Mouse (Mus musculus) embryonic facial prominence, embryonic 14.5 days (tissue): ENCODE results near the gene Klk6. TPM values are rescaled to one million over a fixed set of nuclear protein-coding genes. Genes with fewer than 3 reads are reported as not detected.

Source experiments
- ATAC-seq: fragments of 200-750 bp; cut with Nextera tagmentation; 2 replicates; pipeline ENCODE4 v1.8.0; 2017; ENCODE audit warnings: low read depth, moderate number of reproducible peaks, moderate TSS enrichment
- DNase-seq: peaks from one replicate; pipeline ENCODE4 v3.0.0-alpha.2; 2015; ENCODE audit warnings: low spot score
- H3K27ac ChIP-seq: fragments of 300-500 bp; sonication (generic); replicated peaks from 2 replicates; pipeline ENCODE4 v1.5.1; 2014; ENCODE audit warnings: low read depth, mild to moderate bottlenecking, low read length, moderate library complexity
- H3K27me3 ChIP-seq: fragments of 300-500 bp; sonication (generic); replicated peaks from 2 replicates; pipeline ENCODE4 v1.6.1; 2014; ENCODE audit warnings: low read length; ENCODE audit not compliant: control insufficient read depth, insufficient read depth
- H3K36me3 ChIP-seq: fragments of 300-500 bp; sonication (generic); 2 replicates; pipeline ENCODE4 v1.6.1; 2014; ENCODE audit warnings: low read length, mixed read lengths; ENCODE audit not compliant: control insufficient read depth, insufficient read depth
- H3K4me1 ChIP-seq: fragments of 300-500 bp; sonication (generic); 2 replicates; pipeline ENCODE4 v1.6.1; 2014; ENCODE audit warnings: antibody characterized with exemption, low read length; ENCODE audit not compliant: control insufficient read depth, insufficient read depth
- H3K4me2 ChIP-seq: fragments of 300-500 bp; sonication (generic); 2 replicates; pipeline ENCODE4 v1.6.1; 2014; ENCODE audit warnings: low read depth, mild to moderate bottlenecking, low read length, moderate library complexity, mixed read lengths
- H3K4me3 ChIP-seq: fragments of 300-500 bp; sonication (generic); 2 replicates; pipeline ENCODE4 v1.5.1; 2014; ENCODE audit warnings: low read depth, mild to moderate bottlenecking, low read length
- H3K9ac ChIP-seq: fragments of 300-500 bp; sonication (generic); 2 replicates; pipeline ENCODE4 v1.6.1; 2014; ENCODE audit warnings: low read depth, mild to moderate bottlenecking, low read length, moderate library complexity, mixed read lengths
- H3K9me3 ChIP-seq: fragments of 300-500 bp; sonication (generic); 2 replicates; pipeline ENCODE4 v1.6.1; 2016; ENCODE audit warnings: low read length; ENCODE audit not compliant: control insufficient read depth
- WGBS: fragments of 180-500 bp; shearing (Covaris S2); extraction: QIAGEN DNeasy Blood & Tissue Kit; methylation state at CpG from one replicate; pipeline ENCODE4 v1.1.7; 2014; 5-methylcytosine and 5-hydroxymethylcytosine counted together
- polyA plus RNA-seq: library from polyadenylated mRNA; unstranded; fragments of >200 nt; fragmentation: Nextera tagmentation; extraction: Ambion mirVana; gene quantifications from 2 replicates; pipeline ENCODE4 v1.2.1, GENCODE M21; 2014

Klk6 gene
- polyA plus RNA-seq, 1 experiment from 2014 or later, result 0.42 TPM

- no peaks in the 10 kb centered on the region for H3K36me3 ChIP-seq
- H3K4me1 ChIP-seq, result no peaks in the 10 kb centered on the region
- no peaks in the 10 kb centered on the region for H3K27me3 ChIP-seq
- no peak overlapping the region for H3K9ac ChIP-seq
- H3K4me3 ChIP-seq, result no peak overlapping the region
- no peak overlapping the region for H3K4me2 ChIP-seq
- H3K27ac ChIP-seq, result no peak overlapping the region
- no peak for ATAC-seq
- 55% methylated on average over 3 of the region's 3 CpGs for WGBS
- DNase-seq, result no peak
- H3K9me3 ChIP-seq, result no peaks in the 10 kb centered on the region
Measured at GRCm38 (mm10) chr7:43873674-43874073, 49.4 kb downstream of the Klk6 start.

GRCm38 (mm10) chr7:43874868-43875375 lies 50.6 kb downstream of the Klk6 start:
- ATAC-seq, result no peak
- Histone ChIP-seq H3K9ac (no peak overlapping the region), H3K4me2 (no peak overlapping the region), H3K4me1 (no peaks in the 10 kb centered on the region), H3K4me3 (no peak overlapping the region), H3K9me3 (no peaks in the 10 kb centered on the region), H3K27me3 (no peaks in the 10 kb centered on the region), H3K27ac (no peak overlapping the region), H3K36me3 (no peaks in the 10 kb centered on the region)
- 72% methylated on average over 6 of the region's 6 CpGs for WGBS
- no peak for DNase-seq

GRCm38 (mm10) chr7:43876444-43876843 lies 52.1 kb downstream of the Klk6 start:
- Histone ChIP-seq H3K4me2 (no peak overlapping the region), H3K4me1 (no peaks in the 10 kb centered on the region), H3K9me3 (no peaks in the 10 kb centered on the region), H3K27me3 (no peaks in the 10 kb centered on the region), H3K27ac (0 out of 2 replicates have a peak overlapping the region, but pooled peaks have one; percentile 21), H3K9ac (no peak overlapping the region), H3K4me3 (no peak overlapping the region), H3K36me3 (no peaks in the 10 kb centered on the region)
- DNase-seq (peak; percentile 83), ATAC-seq (peak; percentile 75; the same call in 1 of the 2 replicates)
- 60% methylated on average over 4 of the region's 4 CpGs for WGBS

GRCm38 (mm10) chr7:43878281-43878680 lies 54.0 kb downstream of the Klk6 start:
- Histone ChIP-seq H3K27me3 (no peaks in the 10 kb centered on the region), H3K4me3 (no peak overlapping the region), H3K9me3 (no peaks in the 10 kb centered on the region), H3K27ac (no peak overlapping the region), H3K36me3 (no peaks in the 10 kb centered on the region), H3K4me1 (no peaks in the 10 kb centered on the region), H3K4me2 (no peak overlapping the region), H3K9ac (no peak overlapping the region)
- no peak for DNase-seq
- 48% methylated on average over 1 of the region's 1 CpGs for WGBS
- ATAC-seq, result no peak

GRCm38 (mm10) chr7:43880912-43881311 lies 56.6 kb downstream of the Klk6 start, which contains the start of gene Klk4:
Gene Klk4, plus strand, starts transcription at chr7:43881160.
- Histone ChIP-seq H3K27ac (no peak within 1 kb of the TSS), H3K27me3 (no peaks in the 10 kb centered on the region), H3K4me3 (no peak within 1 kb of the TSS), H3K36me3 (no peaks in the 10 kb centered on the region), H3K4me1 (no peaks in the 10 kb centered on the region), H3K9me3 (no peaks in the 10 kb centered on the region), H3K9ac (no peak within 1 kb of the TSS), H3K4me2 (no peak within 1 kb of the TSS)
- ATAC-seq, result peak; percentile 59; the same call in 1 of the 2 replicates
- DNase-seq, result peak; percentile 41
- 5% methylated on average over 2 of the region's 3 CpGs for WGBS

Other genes with a start within 250 kb of the Klk6 start
- 13.0 and 14.4 TPM in 2 replicates for gene Zfp719, start 244.9 kb upstream of the Klk6 start, polyA plus RNA-seq
- gene Zfp819, start 217.3 kb upstream of the Klk6 start, polyA plus RNA-seq, result 0.39 and 0.47 TPM in 2 replicates
- gene Ceacam18, start 189.8 kb upstream of the Klk6 start, polyA plus RNA-seq, result not detected in 2 replicates
- gene Siglece, start 164.3 kb upstream of the Klk6 start, polyA plus RNA-seq, result 0.68 and 0.88 TPM in 2 replicates
- 10.5 and 12.2 TPM in 2 replicates for gene Ctu1, start 152.5 kb upstream of the Klk6 start, polyA plus RNA-seq
- gene Klk14, start 134.1 kb upstream of the Klk6 start, polyA plus RNA-seq, result 0.22 TPM in 1 of 2 replicates, not detected in the other
- 1.8 and 3.0 TPM in 2 replicates for gene Klk13, start 111.9 kb upstream of the Klk6 start, polyA plus RNA-seq
- gene Klk12, start 55.6 kb upstream of the Klk6 start, polyA plus RNA-seq, result 0.37 and 0.65 TPM in 2 replicates
- gene Klk11, start 49.9 kb upstream of the Klk6 start, polyA plus RNA-seq, result 3.2 and 5.3 TPM in 2 replicates
- 8.8 and 17.2 TPM in 2 replicates for gene Klk10, start 43.5 kb upstream of the Klk6 start, polyA plus RNA-seq
- 0.28 and 0.49 TPM in 2 replicates for gene Klk9, start 32.6 kb upstream of the Klk6 start, polyA plus RNA-seq
- 25.7 and 27.4 TPM in 2 replicates for gene Klk8, start 26.9 kb upstream of the Klk6 start, polyA plus RNA-seq
- gene Klk7, start 13.2 kb upstream of the Klk6 start, polyA plus RNA-seq, result 1.1 and 1.6 TPM in 2 replicates
- gene Klk5, start 17.5 kb downstream of the Klk6 start, polyA plus RNA-seq, result 1.3 and 1.6 TPM in 2 replicates
- gene Klk4, start 56.7 kb downstream of the Klk6 start, polyA plus RNA-seq, result 0.14 TPM in 1 of 2 replicates, not detected in the other
- gene Klk15, start 109.2 kb downstream of the Klk6 start, polyA plus RNA-seq, result not detected in 2 replicates
- not detected in 2 replicates for gene Klk1b8, start 126.2 kb downstream of the Klk6 start, polyA plus RNA-seq
- gene Klk1b1, start 142.3 kb downstream of the Klk6 start, polyA plus RNA-seq, result not detected in 2 replicates
- not detected in 2 replicates for gene Klk1b9, start 151.6 kb downstream of the Klk6 start, polyA plus RNA-seq
- gene Klk1b11, start 171.4 kb downstream of the Klk6 start, polyA plus RNA-seq, result not detected in 2 replicates
- gene Klk1b26, start 187.7 kb downstream of the Klk6 start, polyA plus RNA-seq, result 1.2 and 2.2 TPM in 2 replicates
- not detected in 2 replicates for gene Klk1b27, start 227.8 kb downstream of the Klk6 start, polyA plus RNA-seq